Mouse (Mus musculus): ENCODE results near the gene Lrp5. TPM values are rescaled to one million over a fixed set of nuclear protein-coding genes. Genes with fewer than 3 reads are reported as not detected.
A peak's percentile ranks its signal among the peaks of the same experiment; 100 is the strongest.

The Lrp5 gene
- 5.5 and 5.6 TPM in 2 replicates for polyA plus RNA-seq (2016; fragmentation: Nextera tagmentation; extraction: Ambion mirVana)

GRCm38 (mm10) chr19:3686215-3686894, at the start of gene Lrp5:
TSS of gene Lrp5 (minus strand) at chr19:3686564.
- under 1% methylated on average over 83 of the region's 83 CpGs for WGBS
- peaks cover 58% of the 10 kb centered on the region for H3K4me1 ChIP-seq
- H3K27ac ChIP-seq (replicated peaks), result peak within 1 kb of the TSS; percentile 96
- peak within 1 kb of the TSS; percentile 95 for H3K4me3 ChIP-seq
- peak; percentile 74 for DNase-seq (ENCODE audit: low spot score)
- H3K27me3 ChIP-seq (replicated peaks; ENCODE audit: low read depth, poor library complexity, severe bottlenecking), result no peaks in the 10 kb centered on the region
- no peaks in the 10 kb centered on the region for H3K9me3 ChIP-seq
- H3K36me3 ChIP-seq (replicated peaks), result no peaks in the 10 kb centered on the region; the same call in 1 of the 2 replicates

GRCm38 (mm10) chr19:3736001-3736400, 49.6 kb upstream of the Lrp5 start:
- WGBS, result 90% methylated on average over 3 of the region's 3 CpGs

GRCm38 (mm10) chr19:3730781-3731646, 44.6 kb upstream of the Lrp5 start:
- Histone ChIP-seq H3K27me3 (replicated peaks; ENCODE audit: low read depth, poor library complexity, severe bottlenecking) (no peaks in the 10 kb centered on the region), H3K9me3 (no peaks in the 10 kb centered on the region), H3K27ac (replicated peaks) (no peak overlapping the region), H3K4me1 (no peaks in the 10 kb centered on the region), H3K36me3 (replicated peaks) (no peaks in the 10 kb centered on the region), H3K4me3 (no peak overlapping the region)
- WGBS, result 79% methylated on average over 7 of the region's 7 CpGs
- no peak for DNase-seq (ENCODE audit: low spot score)

More at GRCm38 (mm10) chr19:3736001-3736400, 49.6 kb upstream of the Lrp5 start:
- no peaks in the 10 kb centered on the region for H3K36me3 ChIP-seq (replicated peaks)
- no peak for DNase-seq (ENCODE audit: low spot score)
- H3K4me3 ChIP-seq, result no peak overlapping the region
- no peaks in the 10 kb centered on the region for H3K4me1 ChIP-seq
- H3K27ac ChIP-seq (replicated peaks), result no peak overlapping the region
- H3K9me3 ChIP-seq, result no peaks in the 10 kb centered on the region
- no peaks in the 10 kb centered on the region for H3K27me3 ChIP-seq (replicated peaks; ENCODE audit: low read depth, poor library complexity, severe bottlenecking)

GRCm38 (mm10) chr19:3728901-3729300, 42.5 kb upstream of the Lrp5 start:
- H3K27ac ChIP-seq (replicated peaks), result no peak overlapping the region

GRCm38 (mm10) chr19:3724779-3725178, 38.4 kb upstream of the Lrp5 start:
- peaks cover 3% of the 10 kb centered on the region for H3K4me1 ChIP-seq
- H3K27me3 ChIP-seq (replicated peaks; ENCODE audit: low read depth, poor library complexity, severe bottlenecking), result no peaks in the 10 kb centered on the region
- WGBS, result 33% methylated on average over 1 of the region's 1 CpGs
- no peak overlapping the region for H3K27ac ChIP-seq (replicated peaks)
- no peak overlapping the region for H3K4me3 ChIP-seq
- peak; percentile 65 for DNase-seq (ENCODE audit: low spot score)
- H3K36me3 ChIP-seq (replicated peaks), result no peaks in the 10 kb centered on the region
- 0 out of 2 replicates have a peak, but pooled peaks cover 6% of the 10 kb centered on the region for H3K9me3 ChIP-seq

More at GRCm38 (mm10) chr19:3728901-3729300, 42.5 kb upstream of the Lrp5 start:
- Histone ChIP-seq H3K4me3 (no peak overlapping the region), H3K27me3 (replicated peaks; ENCODE audit: low read depth, poor library complexity, severe bottlenecking) (no peaks in the 10 kb centered on the region), H3K9me3 (no peaks in the 10 kb centered on the region), H3K4me1 (no peaks in the 10 kb centered on the region), H3K36me3 (replicated peaks) (no peaks in the 10 kb centered on the region)
- 61% methylated on average over 2 of the region's 2 CpGs for WGBS
- DNase-seq (ENCODE audit: low spot score), result no peak

GRCm38 (mm10) chr19:3723904-3724303, 37.5 kb upstream of the Lrp5 start:
- Histone ChIP-seq H3K4me1 (peaks cover 12% of the 10 kb centered on the region), H3K27ac (replicated peaks) (no peak overlapping the region), H3K36me3 (replicated peaks) (no peaks in the 10 kb centered on the region), H3K4me3 (no peak overlapping the region), H3K9me3 (0 out of 2 replicates have a peak, but pooled peaks cover 6% of the 10 kb centered on the region), H3K27me3 (replicated peaks; ENCODE audit: low read depth, poor library complexity, severe bottlenecking) (no peaks in the 10 kb centered on the region)
- WGBS, result 77% methylated on average over 4 of the region's 4 CpGs
- no peak for DNase-seq (ENCODE audit: low spot score)

GRCm38 (mm10) chr19:3723170-3723569, 36.8 kb upstream of the Lrp5 start:
- no peak for DNase-seq (ENCODE audit: low spot score)
- 0 out of 2 replicates have a peak, but pooled peaks cover 6% of the 10 kb centered on the region for H3K9me3 ChIP-seq
- peaks cover 7% of the 10 kb centered on the region for H3K36me3 ChIP-seq (replicated peaks)
- peaks cover 18% of the 10 kb centered on the region for H3K4me1 ChIP-seq
- H3K27me3 ChIP-seq (replicated peaks; ENCODE audit: low read depth, poor library complexity, severe bottlenecking), result no peaks in the 10 kb centered on the region
- 92% methylated on average over 9 of the region's 9 CpGs for WGBS
- H3K27ac ChIP-seq (replicated peaks), result no peak overlapping the region
- no peak overlapping the region for H3K4me3 ChIP-seq

GRCm38 (mm10) chr19:3719362-3719891, 33.1 kb upstream of the Lrp5 start:
- H3K27me3 ChIP-seq (replicated peaks; ENCODE audit: low read depth, poor library complexity, severe bottlenecking), result no peaks in the 10 kb centered on the region
- peaks cover 45% of the 10 kb centered on the region for H3K36me3 ChIP-seq (replicated peaks)
- H3K4me1 ChIP-seq, result peaks cover 18% of the 10 kb centered on the region
- H3K27ac ChIP-seq (replicated peaks), result peak overlapping the region; percentile 74
- peak; percentile 76 for DNase-seq (ENCODE audit: low spot score)
- WGBS, result 2% methylated on average over 27 of the region's 27 CpGs
- H3K4me3 ChIP-seq, result peak overlapping the region; percentile 57
- 0 out of 2 replicates have a peak, but pooled peaks cover 6% of the 10 kb centered on the region for H3K9me3 ChIP-seq

- Histone ChIP-seq H3K4me1 (peaks cover 18% of the 10 kb centered on the region), H3K4me3 (peak overlapping the region; percentile 57), H3K36me3 (replicated peaks) (peaks cover 52% of the 10 kb centered on the region), H3K27me3 (replicated peaks; ENCODE audit: low read depth, poor library complexity, severe bottlenecking) (no peaks in the 10 kb centered on the region), H3K27ac (replicated peaks) (peak overlapping the region; percentile 74), H3K9me3 (0 out of 2 replicates have a peak, but pooled peaks cover 5% of the 10 kb centered on the region)
- peak; percentile 77 for DNase-seq (ENCODE audit: low spot score)
- 38% methylated on average over 19 of the region's 19 CpGs for WGBS
Measured at GRCm38 (mm10) chr19:3718481-3719361, 32.4 kb upstream of the Lrp5 start.

- Histone ChIP-seq H3K4me1 (peaks cover 13% of the 10 kb centered on the region), H3K36me3 (replicated peaks) (peaks cover 69% of the 10 kb centered on the region), H3K4me3 (no peak overlapping the region), H3K27me3 (replicated peaks; ENCODE audit: low read depth, poor library complexity, severe bottlenecking) (no peaks in the 10 kb centered on the region), H3K27ac (replicated peaks) (no peak overlapping the region), H3K9me3 (no peaks in the 10 kb centered on the region)
- DNase-seq (ENCODE audit: low spot score), result no peak
- WGBS, result 94% methylated on average over 6 of the region's 6 CpGs
Measured at GRCm38 (mm10) chr19:3714381-3714780, 28.0 kb upstream of the Lrp5 start.

- peaks cover 16% of the 10 kb centered on the region for H3K4me1 ChIP-seq
- H3K27me3 ChIP-seq (replicated peaks; ENCODE audit: low read depth, poor library complexity, severe bottlenecking), result no peaks in the 10 kb centered on the region
- H3K4me3 ChIP-seq, result no peak overlapping the region
- no peaks in the 10 kb centered on the region for H3K9me3 ChIP-seq
- no peak for DNase-seq (ENCODE audit: low spot score)
- H3K36me3 ChIP-seq (replicated peaks), result peaks cover 35% of the 10 kb centered on the region
- WGBS, result 93% methylated on average over 2 of the region's 2 CpGs
- no peak overlapping the region for H3K27ac ChIP-seq (replicated peaks)
Measured at GRCm38 (mm10) chr19:3710436-3710835, 24.1 kb upstream of the Lrp5 start.

Data from embryonic facial prominence, embryonic 10.5 days (tissue).